Mouse (Mus musculus) ES-E14 (cell line): ENCODE measurements around the gene Abcf3. TPM values are rescaled to one million over a fixed set of nuclear protein-coding genes. Genes with fewer than 3 reads are reported as not detected.
A peak's percentile ranks its signal among the peaks of the same experiment; 100 is the strongest.

Experiments used
- DNase-seq: peaks from one replicate; pipeline ENCODE4 v3.0.0-alpha.2; 2013; ENCODE audit warnings: low read depth, low spot score
- H3K27ac ChIP-seq: 2 replicates; pipeline ENCODE4 v1.5.1; 2012; ENCODE audit warnings: low read depth, mild to moderate bottlenecking, low read length, moderate library complexity, mixed read lengths; ENCODE audit not compliant: poor library complexity, insufficient read depth, severe bottlenecking
- H3K36me3 ChIP-seq: 2 replicates; pipeline ENCODE4 v1.6.1; 2012; ENCODE audit warnings: mild to moderate bottlenecking, low read length, moderate library complexity, mixed read lengths; ENCODE audit not compliant: control insufficient read depth, poor library complexity, insufficient read depth, severe bottlenecking
- H3K4me1 ChIP-seq, 2 experiments: fragments of 150-350 bp in 1 of 2; sonication (generic) in 1 of 2; 2 replicates each; pipeline ENCODE4 v1.6.1; 2012; ENCODE audit warnings: low read length in 2 of 2, mild to moderate bottlenecking in 1 of 2, mixed read lengths in 1 of 2; ENCODE audit not compliant: control insufficient read depth in 2 of 2, insufficient read depth in 2 of 2, poor library complexity in 1 of 2
- H3K4me3 ChIP-seq, 2 experiments: fragments of 150-350 bp in 1 of 2; sonication (generic) in 1 of 2; 2 replicates each; pipeline ENCODE4 v1.5.1; 2012; ENCODE audit warnings: low read length in 2 of 2, low read depth in 1 of 2, mild to moderate bottlenecking in 1 of 2, mixed read lengths in 1 of 2; ENCODE audit not compliant: insufficient read depth in 1 of 2, poor library complexity in 1 of 2, severe bottlenecking in 1 of 2
- H3K9ac ChIP-seq: 2 replicates; pipeline ENCODE4 v1.6.1; 2012; ENCODE audit warnings: low read depth, mild to moderate bottlenecking, low read length, mixed read lengths; ENCODE audit not compliant: poor library complexity, insufficient read depth, severe bottlenecking
- H3K9me3 ChIP-seq: fragments of 150-350 bp; sonication (generic); 2 replicates; pipeline ENCODE4 v1.6.1; 2012; ENCODE audit warnings: low read depth, mild to moderate bottlenecking, low read length; ENCODE audit not compliant: control insufficient read depth, insufficient read depth
- CHD2 ChIP-seq: IDR thresholded peaks from 2 replicates; pipeline ENCODE4 v1.6.1; 2014; ENCODE audit warnings: mild to moderate bottlenecking, low read depth, low read length, inconsistent platforms
- HCFC1 ChIP-seq: IDR thresholded peaks from 2 replicates; pipeline ENCODE4 v1.6.1; 2012; ENCODE audit warnings: low read length, inconsistent platforms, borderline replicate concordance; ENCODE audit not compliant: insufficient read depth
- MAFK ChIP-seq: IDR thresholded peaks from 2 replicates; pipeline ENCODE4 v1.6.1; 2014; ENCODE audit warnings: mild to moderate bottlenecking, low read depth, low read length, inconsistent platforms; ENCODE audit not compliant: insufficient read depth
- ZC3H11A ChIP-seq: IDR thresholded peaks from 2 replicates; pipeline ENCODE4 v1.6.1; 2012; ENCODE audit warnings: low read depth, mild to moderate bottlenecking, inconsistent platforms, low read length, borderline replicate concordance
- ZNF384 ChIP-seq: IDR thresholded peaks from 2 replicates; pipeline ENCODE4 v1.6.1; 2012; ENCODE audit warnings: low read depth, low read length, inconsistent platforms
- in situ Hi-C, 2 experiments: fragments of 600-800 bp; cut with MboI; formaldehyde crosslinking; loops; one replicate each; pipeline ENCODE4 v1.15.1; 2025; ENCODE audit warnings: low sequenced_read_pairs in 2 of 2, inconsistent platforms in 1 of 2; ENCODE audit not compliant: unreplicated experiment in 2 of 2
- total RNA-seq: library from RNA; depleted of rRNA; stranded (reverse); fragments of 300-350 nt; gene quantifications from 2 replicates; pipeline ENCODE4 v1.2.3, GENCODE M21; 2012; rRNA removed

Gene Abcf3
- 49.8 and 64.0 TPM in 2 replicates for total RNA-seq

GRCm38 (mm10) chr16:20548096-20548948 is at the start of gene Abcf3:
Abcf3 (plus strand) TSS chr16:20548577.
- Histone ChIP-seq H3K9me3 (no peaks in the 10 kb centered on the region), H3K4me1 (peaks cover 4 to 5% of the 10 kb centered on the region in 2 experiments; a peak in 3 of 4 replicates), H3K9ac (peak within 1 kb of the TSS; percentile 93), H3K27ac (peak within 1 kb of the TSS; percentile 87), H3K36me3 (peaks cover 35% of the 10 kb centered on the region), H3K4me3 (peak within 1 kb of the TSS; percentile 81 to 89)
- DNase-seq: peak; percentile 99
- in situ Hi-C loops: no loop called here
- peak; percentile 95 for TF ChIP-seq MAFK
- peak; percentile 52; the same call in 1 of the 2 replicates for TF ChIP-seq HCFC1
- no peak for TF ChIP-seq CHD2

- Histone ChIP-seq H3K4me3 (peak within 1 kb of the TSS; percentile 76 to 95), H3K27ac (peak within 1 kb of the TSS; percentile 84), H3K4me1 (peaks cover 0 to 2% of the 10 kb centered on the region in 2 experiments; a peak in 2 of 4 replicates), H3K9me3 (no peaks in the 10 kb centered on the region), H3K9ac (peak within 1 kb of the TSS; percentile 96), H3K36me3 (peaks cover 25% of the 10 kb centered on the region)
- DNase-seq: peak; percentile 90
- peak; percentile 84 for TF ChIP-seq HCFC1
- TF ChIP-seq CHD2: no peak
- in situ Hi-C loops: no loop called here
These were observed 49.5 kb upstream of the Abcf3 start, which contains the start of gene Eif2b5 for GRCm38 (mm10) chr16:20498677-20499475. Eif2b5 (plus strand) TSS chr16:20498817.

GRCm38 (mm10) chr16:20506000-20506399 is 42.4 kb upstream of the Abcf3 start:
- Histone ChIP-seq H3K27ac (no peak overlapping the region), H3K9me3 (no peaks in the 10 kb centered on the region), H3K4me3 (no peak overlapping the region), H3K4me1 (no peaks in the 10 kb centered on the region), H3K36me3 (peaks cover 87% of the 10 kb centered on the region), H3K9ac (no peak overlapping the region)
- TF ChIP-seq HCFC1 (no peak), CHD2 (no peak), MAFK (no peak), ZNF384 (no peak)
- in situ Hi-C loops: loop anchor here in 1 of 2 experiments (10.0 kb wide), 1 partner anchor 139 kb away; no protein-coding TSS in a partner anchor
- no peak for DNase-seq

GRCm38 (mm10) chr16:20509349-20509748 is 39.0 kb upstream of the Abcf3 start:
- H3K4me3 ChIP-seq: no peak overlapping the region
- no peak overlapping the region for H3K9ac ChIP-seq
- no peak for DNase-seq
- no peak for TF ChIP-seq HCFC1
- no peak for TF ChIP-seq CHD2
- TF ChIP-seq ZC3H11A: no peak
- TF ChIP-seq ZNF384: no peak
- TF ChIP-seq MAFK: no peak
- no peak overlapping the region for H3K27ac ChIP-seq
- H3K4me1 ChIP-seq: no peaks in the 10 kb centered on the region; a peak in 1 of 4 replicates
- H3K36me3 ChIP-seq: peaks cover 65% of the 10 kb centered on the region
- in situ Hi-C loops: loop anchor here in 1 of 2 experiments (10.0 kb wide), 1 partner anchor 135 kb away; no protein-coding TSS in a partner anchor
- H3K9me3 ChIP-seq: no peaks in the 10 kb centered on the region
